Mouse (Mus musculus): Measurements from ENCODE around the gene Pmm2.

The Pmm2 gene

GRCm38 (mm10) chr16:8637217-8638051 is at the start of gene Pmm2, which contains the start of gene Tmem186:
Gene Pmm2 (plus strand): TSS chr16:8637674.
Gene Tmem186 (minus strand): TSS chr16:8637712.
- DNase-seq = peak; percentile 89 to 90

- DNase-seq = no peak
Observed at GRCm38 (mm10) chr16:8595411-8595810, 42.1 kb upstream of the Pmm2 start.

GRCm38 (mm10) chr16:8596336-8596735 is 41.1 kb upstream of the Pmm2 start:
- no peak for DNase-seq

GRCm38 (mm10) chr16:8597516-8597915 is 40.0 kb upstream of the Pmm2 start:
- DNase-seq = no peak

GRCm38 (mm10) chr16:8603789-8604188 is 33.7 kb upstream of the Pmm2 start:
- DNase-seq = no peak

GRCm38 (mm10) chr16:8610397-8610796 is 27.1 kb upstream of the Pmm2 start:
- DNase-seq = no peak

GRCm38 (mm10) chr16:8612214-8613005 is 25.1 kb upstream of the Pmm2 start:
- no peak for DNase-seq

GRCm38 (mm10) chr16:8613039-8613438 is 24.4 kb upstream of the Pmm2 start:
- peak; percentile 10 to 13 for DNase-seq

GRCm38 (mm10) chr16:8613447-8613846 is 24.0 kb upstream of the Pmm2 start:
- no peak for DNase-seq

GRCm38 (mm10) chr16:8619659-8620314 is 17.7 kb upstream of the Pmm2 start:
- no peak for DNase-seq

- no peak for DNase-seq
Observed at GRCm38 (mm10) chr16:8620315-8621115, 17.0 kb upstream of the Pmm2 start.

GRCm38 (mm10) chr16:8630419-8630818 is 7.1 kb upstream of the Pmm2 start:
- DNase-seq = no peak

- no peak for DNase-seq
Observed at GRCm38 (mm10) chr16:8631428-8631827, 6.0 kb upstream of the Pmm2 start.

GRCm38 (mm10) chr16:8636867-8637216 is 632 bp upstream of the Pmm2 start:
- no peak for DNase-seq

- DNase-seq = no peak
Observed at GRCm38 (mm10) chr16:8638131-8638530, 657 bp downstream of the Pmm2 start.

GRCm38 (mm10) chr16:8639466-8640191 is 2.2 kb downstream of the Pmm2 start:
- no peak for DNase-seq

GRCm38 (mm10) chr16:8643855-8644254 is 6.4 kb downstream of the Pmm2 start:
- DNase-seq = peak; percentile 35 to 67

GRCm38 (mm10) chr16:8645546-8645945 is 8.1 kb downstream of the Pmm2 start:
- no peak for DNase-seq

- no peak for DNase-seq
Observed at GRCm38 (mm10) chr16:8650007-8650406, 12.5 kb downstream of the Pmm2 start.

GRCm38 (mm10) chr16:8655108-8655507 is 17.6 kb downstream of the Pmm2 start:
- DNase-seq = no peak

- no peak for DNase-seq
Observed at GRCm38 (mm10) chr16:8655599-8655998, 18.1 kb downstream of the Pmm2 start.

GRCm38 (mm10) chr16:8656256-8656655 is 18.8 kb downstream of the Pmm2 start:
- DNase-seq = no peak

Data from cerebellum, postnatal 25 days (tissue).